Mouse (Mus musculus) limb, embryonic 14.5 days (tissue): ENCODE data around the gene Gltp. TPM values are rescaled to one million over a fixed set of nuclear protein-coding genes. Genes with fewer than 3 reads are reported as not detected.
A peak's percentile ranks its signal among the peaks of the same experiment; 100 is the strongest.

Experiments used
- ATAC-seq: fragments of 200-750 bp; cut with Nextera tagmentation; 2 replicates; pipeline ENCODE4 v1.8.0; 2017; ENCODE audit warnings: low read depth, moderate number of reproducible peaks, moderate TSS enrichment; ENCODE audit not compliant: low FRiP score
- DNase-seq: peaks from one replicate; pipeline ENCODE4 v3.0.0-alpha.2; 2015; ENCODE audit warnings: low spot score
- H3K27ac ChIP-seq: fragments of 300-500 bp; sonication (generic); replicated peaks from 2 replicates; pipeline ENCODE4 v1.5.1; 2014; ENCODE audit warnings: low read depth, mild to moderate bottlenecking, low read length, moderate library complexity, mixed read lengths
- H3K27me3 ChIP-seq: fragments of 300-500 bp; sonication (generic); 2 replicates; pipeline ENCODE4 v1.6.1; 2014; ENCODE audit warnings: low read length, mixed read lengths; ENCODE audit not compliant: control insufficient read depth, insufficient read depth
- H3K36me3 ChIP-seq: fragments of 300-500 bp; sonication (generic); 2 replicates; pipeline ENCODE4 v1.6.1; 2014; ENCODE audit warnings: mild to moderate bottlenecking, low read length, moderate library complexity, mixed read lengths; ENCODE audit not compliant: control insufficient read depth, insufficient read depth
- H3K4me1 ChIP-seq: fragments of 300-500 bp; sonication (generic); 2 replicates; pipeline ENCODE4 v1.6.1; 2014; ENCODE audit warnings: antibody characterized with exemption, low read length, mixed read lengths; ENCODE audit not compliant: control insufficient read depth, insufficient read depth
- H3K4me2 ChIP-seq: fragments of 300-500 bp; sonication (generic); replicated peaks from 2 replicates; pipeline ENCODE4 v1.6.1; 2014; ENCODE audit warnings: low read depth, mild to moderate bottlenecking, low read length, moderate library complexity; ENCODE audit not compliant: severe bottlenecking
- H3K4me3 ChIP-seq: fragments of 300-500 bp; sonication (generic); replicated peaks from 2 replicates; pipeline ENCODE4 v1.5.1; 2014; ENCODE audit warnings: low read length
- H3K9ac ChIP-seq: fragments of 300-500 bp; sonication (generic); 2 replicates; pipeline ENCODE4 v1.6.1; 2014; ENCODE audit warnings: mild to moderate bottlenecking, low read depth, low read length, moderate library complexity; ENCODE audit not compliant: severe bottlenecking
- H3K9me3 ChIP-seq: fragments of 300-500 bp; sonication (generic); 2 replicates; pipeline ENCODE4 v1.6.1; 2016; ENCODE audit warnings: low read length; ENCODE audit not compliant: control insufficient read depth
- POLR2A ChIP-seq: fragments of 200-500 bp; IDR thresholded peaks from 2 replicates; pipeline ENCODE4 v1.8.0; 2012; ENCODE audit warnings: inconsistent platforms, mild to moderate bottlenecking, moderate library complexity, borderline replicate concordance; ENCODE audit not compliant: insufficient read depth, insufficient read length; ENCODE audit errors: extremely low read depth
- WGBS: fragments of 180-500 bp; shearing (Covaris S2); extraction: QIAGEN DNeasy Blood & Tissue Kit; methylation state at CpG from one replicate; pipeline ENCODE4 v1.1.7; 2014; 5-methylcytosine and 5-hydroxymethylcytosine counted together
- polyA plus RNA-seq, 2 experiments: library from polyadenylated mRNA; depleted of rRNA in 1 of 2; stranded (reverse) in 1 of 2; unstranded in 1 of 2; fragments of >200 nt; fragmentation: Nextera tagmentation in 1 of 2; extraction: Ambion mirVana in 1 of 2; gene quantifications; 2 replicates each; pipeline versions ENCODE4 v1.2.1 to v1.2.3; 2012 to 2014

The Gltp gene
- polyA plus RNA-seq, 2 experiments = 132 to 289 TPM

GRCm38 (mm10) chr5:114640809-114641208 lies 50.0 kb downstream of the Gltp start:
- Histone ChIP-seq H3K9ac (no peak overlapping the region), H3K4me2 (no peak overlapping the region), H3K27me3 (no peaks in the 10 kb centered on the region), H3K4me1 (peaks cover 4% of the 10 kb centered on the region; the same call in 1 of the 2 replicates), H3K27ac (no peak overlapping the region), H3K9me3 (no peaks in the 10 kb centered on the region), H3K36me3 (no peaks in the 10 kb centered on the region), H3K4me3 (no peak overlapping the region)
- ATAC-seq (no peak), DNase-seq (no peak)
- TF ChIP-seq POLR2A = no peak
- 65% methylated on average over 10 of the region's 10 CpGs for WGBS

- DNase-seq (no peak), ATAC-seq (peak; percentile 45; the same call in 1 of the 2 replicates)
- H3K4me1 ChIP-seq = peaks cover 4% of the 10 kb centered on the region; the same call in 1 of the 2 replicates
- H3K4me2 ChIP-seq = 0 out of 2 replicates have a peak overlapping the region, but pooled peaks have one; percentile 3
- H3K27ac ChIP-seq = no peak overlapping the region
- no peak overlapping the region for H3K4me3 ChIP-seq
- 22% methylated on average over 7 of the region's 7 CpGs for WGBS
- no peaks in the 10 kb centered on the region for H3K27me3 ChIP-seq
- no peak for TF ChIP-seq POLR2A
- H3K9me3 ChIP-seq = no peaks in the 10 kb centered on the region
- H3K36me3 ChIP-seq = no peaks in the 10 kb centered on the region
- no peak overlapping the region for H3K9ac ChIP-seq
Observed at GRCm38 (mm10) chr5:114639645-114639957, 51.2 kb downstream of the Gltp start.

- Histone ChIP-seq H3K4me2 (peak overlapping the region; percentile 37), H3K4me3 (0 out of 2 replicates have a peak overlapping the region, but pooled peaks have one; percentile 13), H3K9ac (no peak overlapping the region), H3K4me1 (peaks cover 4% of the 10 kb centered on the region; the same call in 1 of the 2 replicates), H3K9me3 (no peaks in the 10 kb centered on the region), H3K27ac (no peak overlapping the region), H3K27me3 (no peaks in the 10 kb centered on the region), H3K36me3 (no peaks in the 10 kb centered on the region)
- ATAC-seq (peak; percentile 89), DNase-seq (peak; percentile 94)
- no peak for TF ChIP-seq POLR2A
- WGBS = 16% methylated on average over 22 of the region's 22 CpGs
Observed at GRCm38 (mm10) chr5:114638769-114639644, 51.8 kb downstream of the Gltp start.

- WGBS = 84% methylated on average over 25 of the region's 25 CpGs
- TF ChIP-seq POLR2A = no peak
- H3K4me3 ChIP-seq = no peak overlapping the region
- peaks cover 4% of the 10 kb centered on the region; the same call in 1 of the 2 replicates for H3K4me1 ChIP-seq
- no peak overlapping the region for H3K4me2 ChIP-seq
- H3K27ac ChIP-seq = no peak overlapping the region
- no peak for DNase-seq
- no peaks in the 10 kb centered on the region for H3K27me3 ChIP-seq
- peaks cover 3% of the 10 kb centered on the region; the same call in 1 of the 2 replicates for H3K36me3 ChIP-seq
- ATAC-seq = no peak
- H3K9ac ChIP-seq = no peak overlapping the region
- H3K9me3 ChIP-seq = no peaks in the 10 kb centered on the region
Observed at GRCm38 (mm10) chr5:114636091-114636490, 54.7 kb downstream of the Gltp start.

GRCm38 (mm10) chr5:114631336-114631735 lies 59.4 kb downstream of the Gltp start:
- no peak overlapping the region for H3K4me3 ChIP-seq
- H3K27ac ChIP-seq = no peak overlapping the region
- peaks cover 3% of the 10 kb centered on the region; the same call in 1 of the 2 replicates for H3K9me3 ChIP-seq
- H3K4me1 ChIP-seq = no peaks in the 10 kb centered on the region
- no peak overlapping the region for H3K9ac ChIP-seq
- peaks cover 6% of the 10 kb centered on the region for H3K36me3 ChIP-seq
- TF ChIP-seq POLR2A = no peak
- no peak overlapping the region for H3K4me2 ChIP-seq
- ATAC-seq (no peak), DNase-seq (no peak)
- no peaks in the 10 kb centered on the region for H3K27me3 ChIP-seq
- WGBS = 38% methylated on average over 2 of the region's 2 CpGs
